Mouse (Mus musculus): Measurements from ENCODE around the gene Igsf9. TPM values are rescaled to one million over a fixed set of nuclear protein-coding genes. Genes with fewer than 3 reads are reported as not detected.

Igsf9 gene
- total and polyA plus RNA-seq, 3 experiments: 0.12 to 0.38 TPM; not detected in 1

DNA sequence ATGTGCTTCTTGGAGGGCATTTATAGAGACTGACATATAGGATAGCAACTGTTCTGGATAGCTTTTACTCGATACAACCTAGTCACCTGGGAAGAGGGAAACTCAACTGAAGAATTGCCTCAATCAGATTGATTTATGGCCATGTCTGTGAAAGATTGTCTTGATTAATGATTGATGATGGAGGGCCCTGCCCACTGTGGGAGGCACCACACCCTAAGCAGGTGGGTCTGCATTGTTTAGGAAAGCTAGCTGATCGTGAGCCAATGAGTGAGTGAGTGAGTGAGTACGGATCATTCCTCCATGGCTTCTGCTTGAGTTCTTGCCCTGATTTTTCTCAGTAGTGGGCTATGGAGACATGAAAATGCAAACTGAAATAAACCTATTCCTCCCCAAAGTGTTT lies 41.1 kb upstream of the Igsf9 start:
- no peak overlapping the region for H3K27ac ChIP-seq (ENCODE audit: control insufficient read depth, low read depth, low read length)
- no peaks in the 10 kb centered on the region for H3K79me2 ChIP-seq (ENCODE audit: control insufficient read depth, insufficient read depth, low read length, poor library complexity)
- TF ChIP-seq CHD1 (IDR thresholded peaks at IDR 0.05; ENCODE audit: low read depth, low read length) (no peak), TCF12 (IDR thresholded peaks at IDR 0.05; ENCODE audit: low read depth, low read length) (no peak), ETS1 (IDR thresholded peaks at IDR 0.05; ENCODE audit: low read depth, low read length) (no peak), NRF1 (IDR thresholded peaks at IDR 0.05; ENCODE audit: insufficient read depth, low read depth, low read length, poor library complexity, severe bottlenecking) (no peak), HCFC1 (IDR thresholded peaks at IDR 0.05; ENCODE audit: low read depth, low read length) (no peak), TBP (IDR thresholded peaks at IDR 0.05; ENCODE audit: low read depth, low read length) (no peak), CTCF (IDR thresholded peaks at IDR 0.05 in 2 of 3, conservative IDR thresholded peaks at IDR 0.05 in 1 of 3; ENCODE audit: control insufficient read depth in 1 of 3, insufficient read depth in 1 of 3, low read depth in 2 of 3, low read length in 3 of 3, poor library complexity in 1 of 3, severe bottlenecking in 1 of 3) (no peak)
- peaks cover 20 to 24% of the 10 kb centered on the region in 2 experiments for H3K27me3 ChIP-seq (ENCODE audit: control insufficient read depth in 1 of 2, insufficient read depth in 2 of 2, low read length in 2 of 2)
- no peaks in the 10 kb centered on the region for H3K9me3 ChIP-seq (replicated peaks; ENCODE audit: insufficient read depth, low read length)
- no peaks in the 10 kb centered on the region for H3K4me1 ChIP-seq (ENCODE audit: control insufficient read depth in 1 of 2, insufficient read depth in 2 of 2, low read length in 2 of 2)
- H3K4me3 ChIP-seq (ENCODE audit: control insufficient read depth in 1 of 2, insufficient read depth in 1 of 2, low read depth in 2 of 2, low read length in 2 of 2): no peak overlapping the region
- DNase-seq (ENCODE audit: low read depth, low spot score): no peak
- no peak overlapping the region for H3K9ac ChIP-seq (ENCODE audit: control insufficient read depth, low read depth, low read length, poor library complexity, severe bottlenecking)
- no peaks in the 10 kb centered on the region for H3K36me3 ChIP-seq (ENCODE audit: control insufficient read depth in 1 of 2, insufficient read depth in 2 of 2, low read length in 2 of 2)

DNA sequence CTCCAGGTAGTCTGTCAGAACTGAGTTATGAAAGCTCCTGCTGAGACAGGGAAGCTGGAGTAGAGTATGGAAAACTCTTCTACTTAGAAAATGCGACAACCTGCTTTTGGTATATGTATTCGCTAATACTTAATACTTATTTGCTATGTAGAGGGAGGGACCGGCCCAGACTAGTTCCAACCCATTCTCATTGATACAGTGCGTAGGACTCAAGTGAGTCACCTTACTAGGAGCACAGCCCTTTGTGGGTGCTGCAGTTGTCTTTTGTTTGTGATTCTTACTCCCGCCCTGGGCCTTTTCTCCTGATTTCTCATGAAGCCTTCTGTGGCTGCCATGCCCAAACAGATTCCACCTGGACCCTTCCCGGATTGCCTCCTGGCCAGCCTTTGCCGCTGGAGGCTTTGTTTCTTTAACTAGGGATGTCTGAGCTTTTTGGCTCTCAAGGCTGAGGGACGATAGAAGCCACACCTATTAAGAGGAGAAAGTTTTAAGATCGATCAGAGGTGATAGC lies 39.6 kb upstream of the Igsf9 start:
- no peak overlapping the region for H3K4me3 ChIP-seq (ENCODE audit: control insufficient read depth in 1 of 2, insufficient read depth in 1 of 2, low read depth in 2 of 2, low read length in 2 of 2)
- H3K27me3 ChIP-seq (ENCODE audit: control insufficient read depth in 1 of 2, insufficient read depth in 2 of 2, low read length in 2 of 2): peaks cover 16 to 17% of the 10 kb centered on the region in 2 experiments
- no peak for TF ChIP-seq ELF1 (IDR thresholded peaks at IDR 0.05; ENCODE audit: low read depth, low read length)
- TF ChIP-seq CTCF (IDR thresholded peaks at IDR 0.05 in 2 of 3, conservative IDR thresholded peaks at IDR 0.05 in 1 of 3; ENCODE audit: control insufficient read depth in 1 of 3, insufficient read depth in 1 of 3, low read depth in 2 of 3, low read length in 3 of 3, poor library complexity in 1 of 3, severe bottlenecking in 1 of 3): no peak
- TF ChIP-seq CHD1 (IDR thresholded peaks at IDR 0.05; ENCODE audit: low read depth, low read length): no peak
- no peak for TF ChIP-seq POLR2AphosphoS5 (IDR thresholded peaks at IDR 0.05; ENCODE audit: borderline replicate concordance, low read depth, low read length)
- TF ChIP-seq JUND (IDR thresholded peaks at IDR 0.05; ENCODE audit: low read depth, low read length): no peak
- TF ChIP-seq ETS1 (IDR thresholded peaks at IDR 0.05; ENCODE audit: low read depth, low read length): no peak
- no peak for TF ChIP-seq TBP (IDR thresholded peaks at IDR 0.05; ENCODE audit: low read depth, low read length)
- no peak for TF ChIP-seq ZKSCAN1 (IDR thresholded peaks at IDR 0.05; ENCODE audit: low read depth, low read length)
- no peak for TF ChIP-seq POLR2AphosphoS2 (IDR thresholded peaks at IDR 0.05; ENCODE audit: low read length)
- no peak overlapping the region for H3K9ac ChIP-seq (ENCODE audit: control insufficient read depth, low read depth, low read length, poor library complexity, severe bottlenecking)
- H3K27ac ChIP-seq (ENCODE audit: control insufficient read depth, low read depth, low read length): no peak overlapping the region
- H3K79me2 ChIP-seq (ENCODE audit: control insufficient read depth, insufficient read depth, low read length, poor library complexity): no peaks in the 10 kb centered on the region
- H3K4me1 ChIP-seq (ENCODE audit: control insufficient read depth in 1 of 2, insufficient read depth in 2 of 2, low read length in 2 of 2): no peaks in the 10 kb centered on the region
- no peaks in the 10 kb centered on the region for H3K9me3 ChIP-seq (replicated peaks; ENCODE audit: insufficient read depth, low read length)
- H3K36me3 ChIP-seq (ENCODE audit: control insufficient read depth in 1 of 2, insufficient read depth in 2 of 2, low read length in 2 of 2): no peaks in the 10 kb centered on the region
- DNase-seq (ENCODE audit: low read depth, low spot score): no peak

DNA sequence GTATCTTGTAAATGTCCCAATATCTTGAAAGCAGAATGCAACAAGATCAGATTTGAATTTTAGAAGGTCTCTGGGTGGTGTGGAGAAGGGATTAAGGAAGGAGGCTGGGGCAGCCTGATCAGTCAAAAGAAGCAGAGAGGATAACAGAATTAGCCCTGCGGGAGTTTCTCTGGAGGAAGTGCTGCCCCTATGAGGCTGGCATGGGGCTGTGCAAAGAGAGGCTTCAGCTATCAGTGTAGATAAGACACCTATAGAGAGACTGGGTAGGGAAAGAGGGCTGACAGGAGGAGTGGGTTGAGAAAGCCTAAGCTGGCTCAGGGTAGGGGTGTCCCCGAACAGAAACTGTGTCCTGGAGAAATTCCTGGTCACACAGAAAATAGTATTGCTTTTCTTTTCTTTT lies 31.4 kb upstream of the Igsf9 start:
- Histone ChIP-seq H3K4me1 (ENCODE audit: control insufficient read depth in 1 of 2, insufficient read depth in 2 of 2, low read length in 2 of 2) (no peaks in the 10 kb centered on the region), H3K9ac (ENCODE audit: control insufficient read depth, low read depth, low read length, poor library complexity, severe bottlenecking) (no peak overlapping the region), H3K4me3 (ENCODE audit: control insufficient read depth in 1 of 2, insufficient read depth in 1 of 2, low read depth in 2 of 2, low read length in 2 of 2) (no peak overlapping the region), H3K27me3 (ENCODE audit: control insufficient read depth in 1 of 2, insufficient read depth in 2 of 2, low read length in 2 of 2) (peaks cover 0 to 5% of the 10 kb centered on the region in 2 experiments; a peak in 2 of 4 replicates), H3K79me2 (ENCODE audit: control insufficient read depth, insufficient read depth, low read length, poor library complexity) (no peaks in the 10 kb centered on the region), H3K36me3 (ENCODE audit: control insufficient read depth in 1 of 2, insufficient read depth in 2 of 2, low read length in 2 of 2) (no peaks in the 10 kb centered on the region), H3K27ac (ENCODE audit: control insufficient read depth, low read depth, low read length) (no peak overlapping the region), H3K9me3 (replicated peaks; ENCODE audit: insufficient read depth, low read length) (no peaks in the 10 kb centered on the region)
- TF ChIP-seq CTCF (IDR thresholded peaks at IDR 0.05 in 2 of 3, conservative IDR thresholded peaks at IDR 0.05 in 1 of 3; ENCODE audit: control insufficient read depth in 1 of 3, insufficient read depth in 1 of 3, low read depth in 2 of 3, low read length in 3 of 3, poor library complexity in 1 of 3, severe bottlenecking in 1 of 3): 0 out of 6 replicates have a peak, but pooled peaks of 1 of the 3 experiments have one; percentile 5
- TF ChIP-seq TAL1 (IDR thresholded peaks at IDR 0.05; ENCODE audit: low read length): no peak
- peak; percentile 10 for DNase-seq (ENCODE audit: low read depth, low spot score)
